Comparison of ENCODE assay signal across 11 mouse cellular contexts in the genomic region with DNA sequence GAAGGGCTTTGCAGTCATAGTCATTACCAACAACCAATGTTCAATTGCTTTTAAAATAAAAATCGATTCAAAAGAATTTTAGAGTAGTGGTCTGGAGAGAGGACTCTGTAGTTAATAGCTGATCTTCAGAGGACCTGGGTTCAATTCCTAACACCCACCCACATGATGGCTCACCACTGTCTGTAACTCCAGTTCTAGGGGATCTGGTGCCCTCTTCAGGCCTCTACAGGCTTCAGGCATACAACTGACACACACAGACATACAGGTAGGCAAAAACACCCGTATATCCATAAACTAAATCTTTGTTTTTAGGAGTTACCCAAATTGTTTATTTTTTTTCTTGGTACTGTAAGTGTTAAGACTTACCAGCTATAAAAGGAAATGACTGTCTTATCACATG. TPM values are rescaled to one million over a fixed set of nuclear protein-coding genes. Genes with fewer than 3 reads are reported as not detected.
DNase-seq lines count a peak whose midpoint lies in the region; ATAC-seq lines count a peak whose summit lies in the region.
"Had no signal": no experiment of that assay in that cellular context is flagged by ENCODE, and none has a peak within 500 bp of the region (broad histone marks: within the 10 kb centered on the region; RNA-seq: fewer than 3 reads in every experiment).

No protein-coding gene starts in this region.

- peak; percentile 14 for DNase-seq in adrenal gland, postnatal 14 days
- no peak for DNase-seq in adrenal gland, postnatal 10 days
- peak; percentile 28 for DNase-seq in kidney, postnatal 10 days
- DNase-seq in ES-CJ7 (ENCODE audit: low read depth, low spot score), result peak; percentile 22
- DNase-seq in layer of hippocampus, postnatal 10 days (ENCODE audit: low spot score in 2 of 2), result no peak
- DNase-seq: adrenal gland, postnatal 25 days; right cerebral cortex, postnatal 4 days had no signal

- no peak overlapping the region for H3K4me2 ChIP-seq in kidney, embryonic 15.5 days
- no peak overlapping the region for H3K4me2 ChIP-seq in forebrain, embryonic 15.5 days (replicated peaks)
- H3K4me2 ChIP-seq: limb, embryonic 13.5 days had no signal

- H3K4me3 ChIP-seq in kidney, embryonic 15.5 days (replicated peaks), result no peak overlapping the region
- no peak overlapping the region for H3K4me3 ChIP-seq in forebrain, embryonic 15.5 days
- H3K4me3 ChIP-seq: limb, embryonic 13.5 days had no signal

- peaks cover 61% of the 10 kb centered on the region for H3K36me3 ChIP-seq in kidney, embryonic 15.5 days
- peaks cover 57% of the 10 kb centered on the region for H3K36me3 ChIP-seq in forebrain, embryonic 15.5 days

- 89% methylated on average over 2 of the region's 2 CpGs for WGBS in kidney, embryonic 15.5 days
- 86% methylated on average over 2 of the region's 2 CpGs for WGBS in forebrain, embryonic 15.5 days

- ATAC-seq in kidney, embryonic 15.5 days (replicated peaks; ENCODE audit: low FRiP score), result no peak
- peak; percentile 77; the same call in 1 of the 2 replicates for ATAC-seq in megakaryocyte-erythroid progenitor cell, adult 5-6 weeks (replicated peaks; ENCODE audit: low FRiP score, low TSS enrichment, poor library complexity, severe bottlenecking)
- no peak for ATAC-seq in forebrain, embryonic 15.5 days (replicated peaks)

- H3K9me3 ChIP-seq in kidney, embryonic 15.5 days (replicated peaks), result no peaks in the 10 kb centered on the region
- no peaks in the 10 kb centered on the region for H3K9me3 ChIP-seq in forebrain, embryonic 15.5 days
- H3K9me3 ChIP-seq: limb, embryonic 13.5 days had no signal

- no peaks in the 10 kb centered on the region for H3K27me3 ChIP-seq in kidney, embryonic 15.5 days
- no peaks in the 10 kb centered on the region for H3K27me3 ChIP-seq in forebrain, embryonic 15.5 days
- H3K27me3 ChIP-seq: limb, embryonic 13.5 days had no signal

- no peak overlapping the region for H3K27ac ChIP-seq in kidney, embryonic 15.5 days
- H3K27ac ChIP-seq in forebrain, embryonic 15.5 days (replicated peaks), result no peak overlapping the region
- H3K27ac ChIP-seq: limb, embryonic 13.5 days had no signal

- H3K4me1 ChIP-seq in kidney, embryonic 15.5 days, result no peaks in the 10 kb centered on the region
- H3K4me1 ChIP-seq in forebrain, embryonic 15.5 days, result no peaks in the 10 kb centered on the region
- H3K4me1 ChIP-seq: limb, embryonic 13.5 days had no signal

- H3K9ac ChIP-seq in kidney, embryonic 15.5 days, result no peak overlapping the region
- no peak overlapping the region for H3K9ac ChIP-seq in forebrain, embryonic 15.5 days (replicated peaks)
- H3K9ac ChIP-seq: limb, embryonic 13.5 days had no signal

RNA-seq across cellular contexts. Expression of gene Emc4, which starts 28.1 kb away (rescaled TPM):
- 86.8 and 89.1 TPM in 2 replicates for total RNA-seq in adrenal gland, postnatal 14 days (2021)
- total RNA-seq in adrenal gland, postnatal 10 days (2021), result 10 to 100 TPM; 75.7 to 89.7 TPM
- 120 and 123 TPM in 2 replicates for polyA plus RNA-seq in kidney, embryonic 15.5 days (2015; fragmentation: Nextera tagmentation; extraction: Ambion mirVana)
- total RNA-seq in megakaryocyte-erythroid progenitor cell, adult 5-6 weeks (2014; fragmentation: Nextera tagmentation), result 77.4 and 77.7 TPM in 2 replicates
- total RNA-seq in megakaryocyte-erythroid progenitor cell, adult 5-6 weeks (2017), result 79.5 and 97.8 TPM in 2 replicates
- total RNA-seq in layer of hippocampus, postnatal 10 days (2021), result 100 to 1,000 TPM; 146 to 165 TPM
- 160 and 166 TPM in 2 replicates for polyA plus RNA-seq in forebrain, embryonic 15.5 days (2015; fragmentation: Nextera tagmentation; extraction: Ambion mirVana)

RNA-seq across cellular contexts. Expression of gene Katnbl1, which starts 39.3 kb away (rescaled TPM):
- total RNA-seq in adrenal gland, postnatal 14 days (2021), result 12.3 and 12.4 TPM in 2 replicates
- total RNA-seq in adrenal gland, postnatal 10 days (2021), result 10 to 100 TPM; 11.6 to 12.8 TPM
- 38.4 and 42.3 TPM in 2 replicates for polyA plus RNA-seq in kidney, embryonic 15.5 days (2015; fragmentation: Nextera tagmentation; extraction: Ambion mirVana)
- total RNA-seq in megakaryocyte-erythroid progenitor cell, adult 5-6 weeks (2014; fragmentation: Nextera tagmentation), result 17.0 and 20.8 TPM in 2 replicates
- 20.1 and 27.8 TPM in 2 replicates for total RNA-seq in megakaryocyte-erythroid progenitor cell, adult 5-6 weeks (2017)
- 10 to 100 TPM; 14.9 to 15.2 TPM for total RNA-seq in layer of hippocampus, postnatal 10 days (2021)
- 42.9 and 46.7 TPM in 2 replicates for polyA plus RNA-seq in forebrain, embryonic 15.5 days (2015; fragmentation: Nextera tagmentation; extraction: Ambion mirVana)

Comparison
In these comparisons a context has a peak if more than half of its experiments do, and no peak if none do; other contexts are left out.
1. DNase-seq: peak in adrenal gland, postnatal 14 days (single experiment), kidney, postnatal 10 days (single experiment) and ES-CJ7 (single experiment); none in adrenal gland, postnatal 10 days (single experiment) and layer of hippocampus, postnatal 10 days (0 of 2).